Mouse (Mus musculus) erythroblast, adult 5-6 weeks (primary cell): ENCODE data around the gene Mrpl52. TPM values are rescaled to one million over a fixed set of nuclear protein-coding genes. Genes with fewer than 3 reads are reported as not detected.

Experiments
- ATAC-seq: replicated peaks from 2 replicates; pipeline ENCODE4 v1.8.0; 2016; ENCODE audit warnings: moderate number of reproducible peaks, mild to moderate bottlenecking, moderate TSS enrichment, inconsistent platforms; ENCODE audit not compliant: poor library complexity, low FRiP score, severe bottlenecking
- total RNA-seq, 2 experiments: library from RNA; stranded (forward) in 1 of 2; stranded (reverse) in 1 of 2; fragments of 150-400 nt in 1 of 2; fragments of 200-764, 138-1000 nt in 1 of 2; gene quantifications; 2 replicates each; pipeline versions ENCODE4 v1.2.3 to v1.2.4; 2015 to 2017; ENCODE audit warnings: low replicate concordance in 2 of 2

Gene Mrpl52
- total RNA-seq, 2 experiments from 2014 or later = 27.6 to 40.3 TPM

DNA sequence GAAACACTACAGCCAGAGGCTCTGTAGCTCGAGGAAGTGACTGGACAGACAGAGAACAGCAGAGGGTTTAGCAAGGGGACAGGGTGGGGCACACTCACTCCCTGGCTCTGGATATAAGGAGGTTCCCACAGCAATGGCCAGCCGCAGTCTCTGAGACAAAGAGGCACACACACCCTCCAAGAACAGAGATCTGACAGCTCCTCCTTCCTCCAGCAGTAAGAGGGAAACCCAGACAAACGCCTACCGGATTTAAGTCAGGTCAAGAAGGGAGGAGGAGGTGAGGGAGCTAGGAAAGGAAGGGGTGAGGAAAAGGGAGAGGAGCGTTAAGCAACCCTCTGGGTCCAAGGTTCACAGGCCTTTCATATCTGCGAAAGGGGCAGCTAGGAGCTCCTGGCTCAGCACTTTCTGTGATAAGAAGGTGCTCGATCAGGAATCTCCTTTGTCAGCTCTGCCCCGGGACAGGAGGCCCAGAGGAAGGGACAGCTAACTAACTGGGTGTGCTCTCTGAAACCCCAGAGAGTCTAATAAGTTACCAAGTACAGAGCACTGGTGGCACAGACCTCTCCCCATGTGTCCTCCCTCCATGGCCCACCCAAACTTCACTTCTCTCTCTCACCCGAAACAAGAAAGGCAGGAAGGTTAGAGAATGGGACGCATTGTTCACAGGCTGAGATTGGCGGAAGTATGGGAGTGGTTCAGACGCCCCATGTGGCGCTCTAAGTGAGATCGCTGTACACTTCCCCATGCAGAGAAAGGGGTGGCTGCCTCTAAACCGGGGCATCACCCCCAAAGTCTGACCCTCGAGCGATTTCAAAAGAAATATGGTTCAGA is 16.5 kb upstream of the Mrpl52 start:
- no peak for ATAC-seq

DNA sequence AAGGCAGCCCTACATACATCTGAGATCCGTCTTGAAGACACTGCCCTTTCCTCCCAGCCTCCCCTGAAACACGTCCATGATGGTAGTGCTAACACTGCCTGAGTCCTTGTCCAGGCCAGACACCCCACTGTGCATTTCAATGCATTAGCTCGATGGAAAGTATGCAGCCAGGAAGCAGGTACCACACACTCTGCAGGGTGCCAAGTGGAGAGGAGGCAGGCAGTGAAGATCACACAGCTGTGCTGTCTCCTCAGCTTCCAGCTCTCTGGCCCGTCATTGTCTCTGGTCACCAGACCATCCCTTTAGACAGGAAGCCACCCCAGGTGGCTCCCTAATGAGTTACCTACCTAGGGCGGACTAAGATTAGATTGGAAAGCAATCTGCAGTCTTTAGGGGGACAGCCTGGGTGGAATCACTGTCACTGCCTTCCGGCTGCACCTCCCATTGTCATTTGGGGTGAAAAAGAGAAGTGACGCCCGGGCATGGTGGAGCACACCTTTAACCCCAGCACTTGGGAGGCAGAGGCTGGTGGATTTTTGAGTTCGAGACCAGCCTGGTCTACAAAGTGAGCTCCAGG is 14.6 kb upstream of the Mrpl52 start:
- ATAC-seq = no peak

DNA sequence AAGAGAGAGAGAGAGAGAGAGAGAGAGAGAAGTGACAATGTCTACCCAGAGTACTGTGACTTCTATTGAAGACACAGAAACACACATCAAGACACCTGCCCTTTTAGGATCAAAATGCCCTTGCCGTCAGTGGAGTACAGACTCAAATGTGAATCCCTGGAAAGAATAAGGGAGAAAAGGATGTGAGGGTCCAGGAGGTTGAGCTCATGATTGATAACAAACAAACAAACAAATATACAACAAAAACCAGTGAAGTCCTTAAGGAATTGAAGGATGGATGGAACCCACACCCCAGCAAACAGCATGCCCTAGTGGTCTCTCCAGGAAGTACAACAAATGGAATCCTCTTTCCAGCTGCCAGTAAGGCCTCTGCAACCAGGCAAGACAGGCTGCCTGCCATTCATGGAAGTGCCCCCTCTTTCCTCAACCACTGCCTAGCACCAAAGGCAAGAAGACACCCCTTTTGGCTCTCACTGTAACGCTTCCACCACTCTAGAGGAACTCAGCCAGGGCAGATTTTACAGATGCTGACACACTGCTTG is 14.0 kb upstream of the Mrpl52 start:
- peak; percentile 62 for ATAC-seq

GRCm38 (mm10) chr14:54413877-54414700 is 12.6 kb upstream of the Mrpl52 start:
- peak; percentile 74 for ATAC-seq

GRCm38 (mm10) chr14:54415241-54416020 is 11.3 kb upstream of the Mrpl52 start:
- ATAC-seq = no peak

DNA sequence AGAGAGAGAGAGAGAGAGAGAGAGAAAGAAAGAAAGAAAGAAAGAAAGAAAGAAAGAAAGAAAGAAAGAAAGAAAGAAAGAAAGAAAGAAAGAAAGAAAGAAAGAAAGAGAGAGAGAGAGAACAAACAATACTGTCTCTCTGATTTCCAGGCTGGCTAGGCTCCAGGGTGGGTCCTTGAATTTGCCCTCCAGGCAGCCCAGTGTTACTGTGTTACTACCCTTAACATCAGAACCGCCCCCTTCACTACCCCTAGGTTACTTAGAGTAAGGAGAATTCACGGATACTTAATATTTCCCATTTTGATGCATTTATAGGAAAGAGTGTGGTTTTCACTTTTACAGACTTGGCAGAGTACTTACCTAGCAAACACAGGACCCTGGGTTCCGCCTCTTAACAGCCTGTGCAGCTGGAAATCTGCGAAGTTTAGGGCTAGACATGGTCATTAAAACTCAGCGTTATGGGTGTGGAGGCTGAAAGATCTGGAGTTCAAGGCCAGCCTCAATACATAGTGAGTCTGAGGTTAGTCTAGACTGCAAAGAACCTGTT is 10.4 kb upstream of the Mrpl52 start:
- no peak for ATAC-seq

GRCm38 (mm10) chr14:54416830-54417229 is 9.9 kb upstream of the Mrpl52 start:
- ATAC-seq = no peak

DNA sequence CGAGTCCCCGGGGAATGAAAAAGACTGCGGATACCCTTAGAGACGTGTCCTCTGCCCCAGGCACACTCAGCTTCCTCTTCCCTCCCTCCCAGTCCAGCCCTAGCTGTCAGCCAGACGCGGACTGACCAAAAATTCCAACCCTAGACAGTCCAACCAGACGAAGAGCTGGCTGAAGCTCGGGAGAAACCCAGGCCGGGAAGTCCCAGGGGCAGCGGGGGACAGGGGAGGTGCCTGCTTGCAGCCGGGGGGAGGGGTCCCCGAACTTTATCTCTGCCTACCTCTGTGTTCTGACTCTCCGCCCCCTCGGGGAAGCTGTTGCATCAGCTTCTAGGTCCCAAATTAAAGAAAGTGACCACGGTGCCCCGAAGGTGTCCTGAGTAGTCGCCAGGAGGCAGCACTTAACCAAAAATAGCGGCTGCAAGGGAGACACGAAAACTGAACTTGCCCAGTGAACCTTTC is 9.1 kb upstream of the Mrpl52 start, which contains the start of gene Slc7a7:
TSS of gene Slc7a7 (minus strand) at position 158 of the 459 bp plus-strand sequence.
- ATAC-seq = peak; percentile 52

GRCm38 (mm10) chr14:54421014-54421413 is 5.7 kb upstream of the Mrpl52 start:
- no peak for ATAC-seq

DNA sequence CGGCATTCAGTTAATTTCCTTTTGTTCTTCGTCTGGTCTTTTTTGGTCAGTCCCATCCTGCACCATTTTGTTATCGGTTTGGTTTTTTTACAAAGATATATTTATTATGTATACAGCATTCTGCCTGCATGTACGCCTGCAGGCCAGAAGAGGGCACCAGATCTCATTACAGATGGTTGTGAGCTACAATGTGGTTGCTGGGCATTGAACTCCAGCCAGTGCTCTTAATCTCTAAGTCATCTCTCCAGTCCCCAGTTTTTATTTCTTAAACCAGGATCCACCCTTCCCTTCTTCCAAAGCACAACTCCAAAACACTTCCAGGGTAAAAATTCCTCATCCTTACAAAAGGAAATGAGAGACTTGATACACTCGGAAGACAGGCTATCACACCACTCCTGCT is 3.3 kb upstream of the Mrpl52 start:
- ATAC-seq = peak; percentile 26; the same call in 1 of the 2 replicates

- no peak for ATAC-seq
These were observed 2.1 kb upstream of the Mrpl52 start for GRCm38 (mm10) chr14:54424634-54425033.

DNA sequence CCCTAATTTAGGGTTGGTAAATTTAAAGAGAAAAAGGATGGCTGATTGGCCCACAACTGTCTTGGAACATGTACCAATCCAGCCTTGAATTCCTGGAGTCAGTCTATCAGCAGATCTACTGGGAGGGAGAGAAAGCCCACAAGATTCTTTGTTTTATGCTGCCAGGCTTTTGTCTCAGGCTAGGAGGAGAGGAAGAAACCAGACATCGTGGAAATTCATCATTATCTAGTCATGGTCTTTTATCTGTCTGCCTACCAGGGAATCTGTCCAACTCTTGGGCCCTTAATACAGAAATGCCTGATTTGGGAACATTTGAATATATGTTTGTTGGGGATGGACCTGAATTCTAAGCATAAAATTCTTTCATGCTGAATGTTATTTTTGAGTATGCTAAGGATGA is 1.2 kb upstream of the Mrpl52 start:
- ATAC-seq = no peak

DNA sequence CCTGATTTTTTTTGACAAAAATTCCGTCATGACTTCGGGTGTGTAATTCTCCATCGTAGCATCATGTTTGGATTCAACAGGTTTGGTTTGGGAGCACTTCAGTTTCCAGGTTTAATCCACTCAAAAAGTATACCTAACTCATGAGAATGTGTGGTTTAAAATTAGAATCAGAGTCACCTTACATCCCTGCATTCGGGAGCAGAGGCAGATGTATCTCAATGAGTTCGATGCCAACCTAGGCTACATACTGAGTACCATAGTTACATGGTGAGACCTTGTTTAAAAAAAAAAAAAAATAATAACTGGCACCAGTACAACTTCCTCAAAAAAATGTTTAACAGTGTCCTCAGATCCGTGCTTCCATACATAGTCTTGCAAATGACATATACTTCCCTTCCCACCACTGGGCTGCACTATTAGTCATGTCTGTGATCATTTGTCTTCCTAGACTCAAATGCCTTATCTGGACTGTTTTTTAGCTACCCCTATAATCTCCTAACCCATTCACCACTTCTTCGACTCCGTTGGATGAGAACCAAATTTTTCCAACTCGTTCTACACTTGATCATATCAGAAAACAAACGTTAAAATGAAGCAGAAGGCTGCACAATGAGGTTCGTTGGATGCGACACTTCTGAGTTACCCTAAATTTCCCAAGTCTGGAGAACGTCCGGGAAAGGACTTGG is 563 bp upstream of the Mrpl52 start:
- 0 out of 2 replicates have a peak, but pooled peaks have one; percentile 9 for ATAC-seq

DNA sequence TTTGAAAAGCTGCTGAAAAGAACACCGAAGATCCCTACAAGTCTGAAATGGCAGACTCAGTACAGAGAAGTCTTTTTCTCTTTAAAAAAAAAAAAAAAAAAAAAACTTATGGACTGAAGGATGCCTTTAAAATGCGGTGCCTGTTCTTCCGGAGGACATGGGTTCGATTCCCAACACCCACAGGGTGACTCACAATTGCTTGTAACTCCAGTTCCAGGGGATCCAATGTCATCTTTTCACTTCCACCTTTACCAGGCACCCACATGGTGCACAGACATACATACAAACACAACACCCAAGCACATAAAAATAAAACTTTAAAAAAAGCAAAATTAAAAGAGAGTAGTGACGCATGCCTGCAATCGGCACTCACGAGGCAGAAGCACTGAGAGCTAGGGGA is 987 bp downstream of the Mrpl52 start:
- no peak for ATAC-seq

DNA sequence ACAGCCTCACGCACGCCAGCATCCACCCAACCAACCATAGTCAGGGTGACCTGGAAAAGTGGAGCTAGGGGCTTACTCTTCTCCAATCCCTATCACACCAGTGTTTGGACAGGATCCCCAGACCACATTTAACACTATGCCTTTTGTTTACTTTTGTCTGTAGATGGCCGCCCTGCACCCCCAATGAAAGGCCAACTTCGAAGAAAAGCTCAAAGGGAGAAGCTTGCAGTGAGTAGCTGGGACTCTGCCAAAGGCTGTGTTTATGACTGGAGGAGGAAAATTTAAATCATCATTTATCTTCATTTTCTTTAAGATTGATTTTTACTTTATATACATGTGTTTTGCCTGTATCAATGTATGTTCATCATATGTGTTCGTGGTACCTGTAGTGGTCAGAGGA is 1.7 kb downstream of the Mrpl52 start:
- ATAC-seq = no peak

- no peak for ATAC-seq
These were observed 2.8 kb downstream of the Mrpl52 start for GRCm38 (mm10) chr14:54429332-54430093.

DNA sequence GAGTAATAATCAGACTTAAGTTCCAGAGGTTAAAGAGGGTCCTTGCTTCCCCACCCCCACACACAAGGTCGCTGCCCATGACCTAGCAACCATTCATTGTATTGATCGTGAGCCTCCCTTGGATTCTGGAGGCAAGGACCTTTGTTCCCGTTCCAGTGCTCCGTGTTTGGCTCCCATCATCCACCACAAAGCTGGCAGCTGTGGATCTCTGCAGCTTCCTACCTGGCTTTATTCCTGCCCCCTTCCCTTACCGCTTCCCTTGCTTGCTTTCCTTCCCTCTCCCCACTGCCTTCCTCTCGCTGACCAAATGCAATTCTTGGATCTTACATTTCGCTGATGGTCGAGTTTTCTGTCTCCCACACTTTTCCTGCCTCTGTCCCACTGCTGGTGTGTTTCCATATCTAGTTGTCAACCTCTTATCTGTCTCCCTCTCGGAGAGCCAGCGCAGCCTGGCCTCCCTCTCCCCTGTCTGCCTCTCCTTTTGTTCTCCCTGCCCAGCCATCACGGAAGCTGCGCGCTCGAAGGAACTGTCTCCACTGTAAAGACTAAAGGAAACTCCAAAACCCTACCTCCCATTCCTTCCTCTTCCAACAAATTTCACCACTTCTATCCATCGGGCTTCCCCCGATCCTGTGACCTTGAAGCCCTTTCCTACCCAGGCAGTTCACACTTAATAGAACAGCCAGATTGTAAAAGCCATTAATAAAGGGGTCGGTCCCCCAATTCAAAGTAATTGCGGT is 3.9 kb downstream of the Mrpl52 start:
- no peak for ATAC-seq
